Mouse (Mus musculus) gastrocnemius, postnatal 36 days (tissue): ENCODE measurements around the gene Tmem120a. TPM values are rescaled to one million over a fixed set of nuclear protein-coding genes. Genes with fewer than 3 reads are reported as not detected.

Source experiments
- DNase-seq, 2 experiments: peaks; one replicate each; pipeline ENCODE4 v3.0.0; 2022
- intact Hi-C: fragments of 180-260 bp; cut with DNase I; formaldehyde crosslinking; loops from one replicate; pipeline ENCODE4 v1.15.1; 2025
- total RNA-seq, 2 experiments: library from RNA; stranded (reverse); gene quantifications; 2 replicates each; pipeline ENCODE4 v1.2.3; 2021

Tmem120a gene
- total RNA-seq, 2 experiments from 2014 or later: 4.3 to 7.8 TPM

GRCm38 (mm10) chr5:135734057-135734680 is 10.1 kb downstream of the Tmem120a start:
- intact Hi-C loops: no loop called here
- no peak for DNase-seq

- intact Hi-C loops: no loop called here
Measured at GRCm38 (mm10) chr5:135733071-135733470, 11.2 kb downstream of the Tmem120a start.

GRCm38 (mm10) chr5:135731322-135731721 is 12.9 kb downstream of the Tmem120a start:
- no peak for DNase-seq
- intact Hi-C loops: no loop called here

More at GRCm38 (mm10) chr5:135733071-135733470, 11.2 kb downstream of the Tmem120a start:
- no peak for DNase-seq

- DNase-seq: no peak
- intact Hi-C loops: no loop called here
Measured at GRCm38 (mm10) chr5:135730916-135731315, 13.3 kb downstream of the Tmem120a start.

- no peak for DNase-seq
- intact Hi-C loops: no loop called here
Measured at GRCm38 (mm10) chr5:135730278-135730677, 14.0 kb downstream of the Tmem120a start.

GRCm38 (mm10) chr5:135729351-135729750 is 14.9 kb downstream of the Tmem120a start:
- no peak for DNase-seq
- intact Hi-C loops: no loop called here

- DNase-seq: no peak
- intact Hi-C loops: no loop called here
Measured at GRCm38 (mm10) chr5:135728361-135728760, 15.9 kb downstream of the Tmem120a start.

- intact Hi-C loops: no loop called here
- DNase-seq: no peak
Measured at GRCm38 (mm10) chr5:135727871-135728270, 16.4 kb downstream of the Tmem120a start.

- intact Hi-C loops: no loop called here
- DNase-seq: no peak
Measured at GRCm38 (mm10) chr5:135726641-135727346, 17.5 kb downstream of the Tmem120a start.

- intact Hi-C loops: no loop called here
- DNase-seq: no peak
Measured at GRCm38 (mm10) chr5:135725991-135726390, 18.3 kb downstream of the Tmem120a start.

- intact Hi-C loops: no loop called here
- DNase-seq: no peak
Measured at GRCm38 (mm10) chr5:135725391-135725841, 18.8 kb downstream of the Tmem120a start.

- no peak for DNase-seq
- intact Hi-C loops: loop anchor here (5.0 kb wide), 1 partner anchor 37 kb away; no protein-coding TSS in a partner anchor
Measured at GRCm38 (mm10) chr5:135724536-135725322, 19.5 kb downstream of the Tmem120a start.

GRCm38 (mm10) chr5:135723165-135723751 is 21.0 kb downstream of the Tmem120a start:
- DNase-seq: no peak
- intact Hi-C loops: loop anchor here (5.0 kb wide), 1 partner anchor 36 kb away; no protein-coding TSS in a partner anchor

- DNase-seq: peak; percentile 58 to 64
- intact Hi-C loops: loop anchor here (5.0 kb wide), 1 partner anchor 35 kb away; no protein-coding TSS in a partner anchor
Measured at GRCm38 (mm10) chr5:135722121-135722520, 22.1 kb downstream of the Tmem120a start.

GRCm38 (mm10) chr5:135721076-135721475 is 23.2 kb downstream of the Tmem120a start:
- no peak for DNase-seq
- intact Hi-C loops: loop anchor here (5.0 kb wide), 1 partner anchor 34 kb away; no protein-coding TSS in a partner anchor

- DNase-seq: no peak
- intact Hi-C loops: loop anchor here (5.0 kb wide), 1 partner anchor 33 kb away; no protein-coding TSS in a partner anchor
Measured at GRCm38 (mm10) chr5:135720121-135720520, 24.1 kb downstream of the Tmem120a start.

- intact Hi-C loops: loop anchor here (5.0 kb wide), 1 partner anchor 32 kb away; no protein-coding TSS in a partner anchor
- DNase-seq: no peak
Measured at GRCm38 (mm10) chr5:135719586-135720120, 24.6 kb downstream of the Tmem120a start.

GRCm38 (mm10) chr5:135715624-135716023 is 28.6 kb downstream of the Tmem120a start:
- intact Hi-C loops: no loop called here
- no peak for DNase-seq

- no peak for DNase-seq
Measured at GRCm38 (mm10) chr5:135713441-135714218, 30.6 kb downstream of the Tmem120a start.

More at GRCm38 (mm10) chr5:135713441-135714218, 30.6 kb downstream of the Tmem120a start:
- intact Hi-C loops: no loop called here
